Mouse (Mus musculus) gastrocnemius, postnatal 36 days (tissue): ENCODE measurements around the gene Rnf151. TPM values are rescaled to one million over a fixed set of nuclear protein-coding genes. Genes with fewer than 3 reads are reported as not detected.

ENCODE experiments used
- DNase-seq, 2 experiments: peaks; one replicate each; pipeline ENCODE4 v3.0.0; 2022
- intact Hi-C: fragments of 180-260 bp; cut with DNase I; formaldehyde crosslinking; loops from one replicate; pipeline ENCODE4 v1.15.1; 2025
- long read RNA-seq, 2 experiments: library from polyadenylated mRNA; stranded (forward); transcript quantifications; one replicate each; pipeline ENCODE4 v2.0.0; 2021
- total RNA-seq, 2 experiments: library from RNA; stranded (reverse); gene quantifications; 2 replicates each; pipeline ENCODE4 v1.2.3; 2021

Rnf151 gene
- total RNA-seq: not detected
- long read RNA-seq, experiment 1: 0 reads
- long read RNA-seq, experiment 2: 0 reads

DNA sequence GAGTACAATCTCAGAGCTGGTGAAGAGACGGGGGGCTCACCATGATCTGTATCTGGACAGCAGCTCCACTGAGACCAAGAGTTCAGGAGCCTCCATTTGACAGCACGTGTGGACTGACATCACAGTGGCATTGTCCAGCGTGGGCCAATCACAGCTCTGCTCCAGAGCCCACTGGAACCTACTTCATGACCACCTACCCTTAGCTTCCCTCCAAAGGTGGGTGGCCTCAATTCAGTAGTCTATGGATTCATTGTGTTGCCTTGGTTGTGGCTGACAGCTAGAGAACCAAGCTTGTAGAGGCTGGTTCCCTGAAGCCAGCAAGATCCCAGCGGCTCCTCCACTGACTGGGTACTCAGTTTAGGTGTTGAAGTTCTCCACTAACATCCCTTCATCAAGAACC lies at the start of gene Rnf151, which contains the start of gene Rps2:
Gene Rnf151 (minus strand): TSS at position 121 of the 400 bp plus-strand sequence.
Gene Rps2 (plus strand): TSS at position 174 of the 400 bp plus-strand sequence.
- no peak for DNase-seq
- intact Hi-C loops: no loop called here

DNA sequence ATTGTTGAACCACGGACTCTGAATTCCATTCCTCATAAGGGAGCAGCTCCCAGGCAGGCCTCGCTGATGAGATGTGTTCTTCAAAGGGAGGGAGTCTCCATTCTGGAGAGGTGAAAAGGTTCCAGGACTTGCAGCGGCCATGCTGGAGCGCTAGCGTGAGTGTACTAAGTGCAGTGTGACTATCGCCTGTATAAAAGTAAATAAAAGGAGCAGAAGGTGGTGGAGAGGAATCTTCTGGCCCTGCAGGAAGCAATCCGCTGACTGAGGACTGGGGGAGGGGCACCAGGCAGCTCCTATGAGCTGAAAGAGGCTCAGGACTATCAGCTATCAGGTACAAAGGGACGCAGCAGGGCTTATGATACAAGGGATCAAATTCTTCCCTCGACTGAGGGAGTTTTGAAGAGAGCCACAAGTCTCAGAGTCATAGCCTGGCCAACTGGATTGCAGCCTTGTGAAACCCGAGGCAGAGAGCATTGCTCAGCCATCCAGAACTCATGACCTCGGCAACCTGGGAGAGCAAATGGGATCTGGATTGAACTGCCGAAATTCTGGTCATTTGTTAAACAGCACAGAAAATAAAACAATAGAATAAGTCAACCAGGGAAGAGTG lies 48.5 kb upstream of the Rnf151 start:
- intact Hi-C loops: no loop called here
- DNase-seq: no peak

- intact Hi-C loops: no loop called here
- no peak for DNase-seq
These were observed 47.4 kb upstream of the Rnf151 start for GRCm38 (mm10) chr17:24765016-24765905.

GRCm38 (mm10) chr17:24761121-24761520 lies 43.3 kb upstream of the Rnf151 start:
- DNase-seq: no peak
- intact Hi-C loops: no loop called here

DNA sequence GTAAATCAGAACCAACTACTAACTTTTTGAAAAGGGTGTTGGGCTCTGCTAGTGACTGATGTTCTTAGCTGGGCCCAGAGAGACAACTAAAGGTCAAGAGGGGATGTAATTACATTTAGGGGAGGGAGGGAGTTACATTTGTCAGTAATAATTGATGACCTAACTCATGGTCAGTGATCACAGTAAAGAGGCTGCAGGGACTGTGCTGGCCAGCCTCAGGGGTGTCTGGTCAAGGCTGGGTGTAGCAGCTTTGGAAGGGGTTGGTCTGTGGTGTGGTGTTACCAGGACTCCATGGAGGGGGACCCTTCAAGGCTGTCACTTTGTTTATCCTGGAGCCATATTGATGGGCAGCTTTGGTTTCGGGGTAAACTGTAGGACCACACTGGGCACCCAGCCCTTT lies 39.5 kb upstream of the Rnf151 start:
- intact Hi-C loops: no loop called here
- no peak for DNase-seq

DNA sequence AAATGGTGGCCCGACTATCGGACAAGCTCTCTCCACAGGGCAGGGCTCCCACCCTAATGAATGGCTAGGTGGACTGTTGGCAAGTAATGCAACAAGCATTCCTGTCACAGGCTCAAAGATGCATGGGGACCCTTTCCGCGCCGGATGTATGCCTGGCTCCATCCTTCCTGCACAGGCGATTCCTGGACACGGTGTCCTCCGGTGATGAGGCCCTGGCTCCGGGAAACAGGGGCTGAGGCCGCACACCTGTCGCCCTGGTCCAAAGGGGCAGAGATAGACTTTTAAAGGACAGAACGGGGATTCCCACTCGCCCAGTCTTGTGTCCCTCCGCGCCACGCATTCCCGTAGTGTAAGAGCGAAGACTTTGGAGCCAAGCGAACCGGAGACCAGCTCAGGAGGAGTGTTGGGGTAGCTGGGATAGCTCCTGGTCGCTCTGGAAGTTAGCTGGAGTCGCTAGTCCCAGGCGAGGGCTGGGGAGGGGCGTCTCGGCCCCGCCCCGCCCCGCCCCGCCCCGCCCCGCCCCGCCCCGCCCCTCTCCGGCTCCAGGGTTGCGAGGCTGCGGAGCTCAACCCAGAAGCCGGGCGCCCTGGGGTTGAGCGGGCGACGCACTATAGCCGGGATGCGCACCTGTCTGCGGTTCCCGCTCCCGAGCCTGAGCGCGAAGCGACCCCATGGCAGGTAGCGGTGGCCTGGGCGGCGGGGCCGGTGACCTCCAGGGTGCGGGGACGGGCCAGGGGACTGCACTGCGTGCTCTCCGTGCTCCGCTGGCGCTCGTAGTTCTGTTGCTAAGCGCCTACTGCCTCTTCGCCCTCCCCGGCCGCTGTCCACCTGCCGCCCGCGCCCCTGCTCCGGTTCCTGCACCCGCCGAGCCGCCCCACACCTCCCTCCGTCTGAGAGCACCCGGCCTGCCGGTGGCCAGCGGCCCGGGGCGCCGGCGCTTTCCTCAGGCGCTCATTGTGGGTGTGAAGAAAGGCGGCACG lies 34.8 kb upstream of the Rnf151 start, which contains the start of gene Hs3st6:
Gene Hs3st6 (plus strand): TSS at position 574 of the 980 bp plus-strand sequence.
- no peak for DNase-seq
- intact Hi-C loops: no loop called here

GRCm38 (mm10) chr17:24751528-24751927 lies 33.7 kb upstream of the Rnf151 start:
- no peak for DNase-seq
- intact Hi-C loops: no loop called here

DNA sequence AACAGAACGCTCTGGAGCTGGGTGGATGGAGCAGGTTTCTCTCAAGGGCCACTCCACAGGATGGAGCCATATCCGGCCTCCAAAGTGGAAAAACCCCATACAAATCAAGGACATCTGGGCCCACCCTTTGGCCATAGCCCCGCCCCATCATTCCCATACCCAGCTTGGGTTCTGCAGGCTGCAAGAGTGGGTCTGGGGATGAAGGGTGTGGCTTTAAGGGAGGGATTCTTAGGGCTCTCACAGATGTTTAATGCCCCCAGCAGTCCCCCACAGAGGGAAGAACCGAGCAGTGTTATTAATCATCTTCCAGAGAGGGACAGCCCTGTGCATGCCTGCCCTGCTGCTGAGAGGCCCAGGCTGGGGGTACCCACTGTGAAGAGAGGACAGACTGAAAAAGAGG lies 29.1 kb upstream of the Rnf151 start:
- intact Hi-C loops: loop anchor here (2.0 to 5.0 kb wide), 2 partner anchors 72 to 135 kb away; no protein-coding TSS in a partner anchor
- DNase-seq: no peak

GRCm38 (mm10) chr17:24745526-24746497 lies 27.9 kb upstream of the Rnf151 start:
- DNase-seq: peak; percentile 55 to 80
- intact Hi-C loops: loop anchor here (2.0 to 5.0 kb wide), 2 partner anchors 73 to 136 kb away; no protein-coding TSS in a partner anchor

- intact Hi-C loops: loop anchor here (5.0 kb wide), 1 partner anchor 158 kb away; no protein-coding TSS in a partner anchor
- DNase-seq: no peak
These were observed 26.5 kb upstream of the Rnf151 start for GRCm38 (mm10) chr17:24744381-24744780.

DNA sequence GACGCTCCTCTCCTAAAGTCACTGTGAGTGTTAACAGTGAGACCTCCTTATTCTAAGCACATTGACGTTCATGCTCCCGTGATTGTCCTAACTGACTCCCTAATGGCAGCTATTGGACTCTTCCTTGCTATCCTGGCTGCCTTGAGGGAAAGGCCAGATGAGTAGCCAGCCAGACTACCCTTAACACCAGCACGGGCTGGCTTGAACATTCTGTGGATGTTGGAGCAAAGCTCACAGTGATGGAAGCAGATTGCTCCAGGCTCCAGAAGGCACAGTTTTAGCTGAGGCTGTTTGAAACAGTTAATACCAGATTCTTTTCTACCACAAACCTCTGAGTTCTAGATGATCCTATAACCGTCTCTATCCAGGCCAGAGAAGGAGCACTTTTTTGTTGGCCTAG lies 26.0 kb upstream of the Rnf151 start:
- intact Hi-C loops: loop anchor here (5.0 kb wide), 1 partner anchor 158 kb away; no protein-coding TSS in a partner anchor
- no peak for DNase-seq

- no peak for DNase-seq
These were observed 24.4 kb upstream of the Rnf151 start for GRCm38 (mm10) chr17:24742307-24742706.

GRCm38 (mm10) chr17:24739926-24740325 lies 22.1 kb upstream of the Rnf151 start:
- intact Hi-C loops: loop anchor here (5.0 kb wide), 1 partner anchor 162 kb away; no protein-coding TSS in a partner anchor
- no peak for DNase-seq

More at GRCm38 (mm10) chr17:24742307-24742706, 24.4 kb upstream of the Rnf151 start:
- intact Hi-C loops: loop anchor here (5.0 kb wide), 1 partner anchor 160 kb away; no protein-coding TSS in a partner anchor

DNA sequence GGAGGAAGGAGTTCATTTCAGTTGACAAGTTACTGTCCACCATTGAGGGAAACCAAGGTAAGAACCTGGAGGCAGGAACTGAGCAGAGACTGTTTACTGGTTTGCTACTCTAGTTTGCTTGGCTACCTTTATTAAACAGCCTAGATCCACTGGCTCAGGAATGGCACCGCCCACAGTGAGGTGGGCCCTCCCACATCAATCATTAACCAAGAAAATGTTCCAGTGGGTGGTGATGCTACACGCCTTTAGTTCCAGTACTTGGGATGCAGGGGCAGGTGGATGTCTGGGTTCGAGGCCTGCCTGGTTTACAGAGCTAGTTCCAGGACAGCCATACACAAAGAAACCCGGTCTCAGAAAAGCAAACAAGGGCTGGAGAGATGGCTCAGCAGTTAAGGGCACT lies 20.4 kb upstream of the Rnf151 start:
- DNase-seq: no peak
- intact Hi-C loops: no loop called here

GRCm38 (mm10) chr17:24737135-24737810 lies 19.4 kb upstream of the Rnf151 start:
- intact Hi-C loops: no loop called here

GRCm38 (mm10) chr17:24736330-24737051 lies 18.6 kb upstream of the Rnf151 start, which contains the start of gene Msrb1:
Gene Msrb1, plus strand, starts transcription at chr17:24736642.
- intact Hi-C loops: no loop called here
- DNase-seq: peak; percentile 89 to 97

More at GRCm38 (mm10) chr17:24737135-24737810, 19.4 kb upstream of the Rnf151 start:
- DNase-seq: no peak

DNA sequence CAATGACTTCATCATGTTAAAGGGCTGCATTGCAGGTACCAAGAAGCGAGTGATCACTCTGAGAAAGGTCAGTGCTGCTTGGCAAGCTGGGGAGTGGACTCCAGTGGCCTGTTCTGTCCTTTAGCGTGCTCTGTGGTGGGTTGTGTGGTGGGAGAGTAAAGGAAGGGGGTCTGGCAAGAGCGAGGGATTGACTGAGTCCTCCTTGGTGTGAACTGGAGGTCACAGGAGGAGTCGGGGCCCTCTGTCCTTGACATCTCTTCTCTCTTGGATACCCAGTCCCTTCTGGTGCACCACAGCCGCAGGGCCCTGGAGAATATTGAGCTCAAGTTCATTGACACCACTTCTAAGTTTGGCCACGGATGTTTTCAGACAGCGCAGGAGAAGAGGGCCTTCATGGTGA lies 17.6 kb upstream of the Rnf151 start:
- intact Hi-C loops: no loop called here
- DNase-seq: no peak
